Mouse (Mus musculus): ENCODE results near the gene Krt17.
"Not testable (repeated sequence)": the region's sequence is repeated elsewhere in the genome, so short reads cannot be mapped to it uniquely, and the experiment has no call there.

The Krt17 gene

DNA sequence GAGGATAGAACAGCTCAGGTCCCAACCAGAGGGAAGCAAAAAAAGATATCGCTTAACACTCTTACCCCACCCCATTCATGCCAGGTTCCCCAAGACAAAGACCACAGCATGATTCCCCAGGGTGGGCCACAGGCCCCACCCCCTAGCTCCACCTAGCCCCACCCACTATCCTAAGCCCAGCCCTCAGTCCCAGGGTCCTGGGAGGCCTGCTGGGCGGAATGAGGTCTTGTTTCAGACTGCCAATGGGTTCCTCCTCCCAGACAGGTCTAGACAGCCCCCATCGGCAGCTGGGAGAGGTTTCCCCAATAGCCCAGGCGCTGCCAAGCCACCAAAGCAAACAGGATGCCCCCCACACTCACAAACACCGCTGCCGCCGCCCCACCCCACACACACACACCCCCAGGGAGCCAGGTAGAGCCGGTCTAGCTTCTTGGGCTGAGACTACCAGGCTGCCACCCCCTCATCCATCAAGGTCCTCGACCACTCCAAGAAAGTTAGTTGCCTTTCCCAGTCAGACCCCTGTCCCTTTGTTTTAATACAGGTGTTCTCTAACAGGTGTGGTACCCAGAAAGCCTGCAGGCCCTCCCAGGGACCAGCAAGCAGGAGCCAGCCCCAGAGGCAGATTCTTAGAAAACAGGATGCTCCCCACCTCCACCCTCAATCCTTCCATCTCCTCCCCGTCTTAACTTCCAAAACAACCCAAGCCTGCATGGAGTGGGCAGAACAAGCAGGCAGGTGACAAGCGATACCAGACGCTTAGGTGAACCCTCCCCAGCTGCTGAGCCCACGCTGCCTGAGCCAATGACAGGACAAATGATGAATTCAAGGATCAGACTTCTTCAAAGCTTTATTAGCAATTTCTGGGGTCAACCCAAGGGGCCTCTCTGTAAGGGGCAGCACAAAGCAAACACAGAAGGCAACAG, 1.5 kb upstream of the Krt17 start:
- DNase-seq = no peak

DNA sequence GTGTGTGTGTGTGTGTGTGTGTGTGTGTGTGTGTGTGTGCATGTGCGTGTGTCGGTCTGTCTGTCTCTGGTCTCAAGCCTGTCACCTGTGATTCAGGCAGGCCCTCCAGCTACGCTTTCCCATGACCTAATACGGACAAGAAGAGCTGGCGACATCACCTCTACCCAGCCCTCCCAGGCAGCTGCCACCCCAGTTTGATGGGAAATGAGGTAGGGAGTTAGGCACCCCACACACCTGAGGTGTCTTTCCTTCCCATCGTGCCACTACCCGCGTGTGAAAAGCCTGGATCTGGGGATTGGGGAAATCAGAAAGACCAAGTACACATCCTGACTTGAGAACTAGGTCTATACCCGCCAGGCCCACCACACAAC, 391 bp upstream of the Krt17 start:
- no peak for DNase-seq

GRCm38 (mm10) chr11:100259079-100259478, 1.8 kb downstream of the Krt17 start:
- no peak for DNase-seq

GRCm38 (mm10) chr11:100257967-100258366, 2.9 kb downstream of the Krt17 start:
- no peak for DNase-seq

DNA sequence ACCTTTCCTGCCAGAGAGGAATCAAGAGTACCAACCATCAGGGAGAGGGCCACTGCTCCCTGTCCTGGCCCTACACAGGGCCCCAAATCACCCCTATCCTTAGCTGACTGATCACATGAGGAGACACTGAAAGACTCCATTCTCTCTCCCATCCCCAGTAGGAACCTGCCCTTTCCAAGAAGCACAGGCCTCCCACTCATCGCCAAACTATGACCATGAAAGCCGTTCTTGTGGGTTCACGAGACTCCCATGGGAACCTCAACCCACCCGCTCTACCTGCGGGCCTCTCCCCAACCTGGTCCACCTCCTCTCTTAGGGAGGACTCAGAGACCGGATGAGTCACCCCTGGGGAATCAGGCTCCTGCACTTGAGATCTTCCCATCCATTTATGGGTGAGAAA, 5.3 kb downstream of the Krt17 start:
- no peak for DNase-seq

- DNase-seq = no peak
Observed at GRCm38 (mm10) chr11:100254360-100255090, 6.3 kb downstream of the Krt17 start.

DNA sequence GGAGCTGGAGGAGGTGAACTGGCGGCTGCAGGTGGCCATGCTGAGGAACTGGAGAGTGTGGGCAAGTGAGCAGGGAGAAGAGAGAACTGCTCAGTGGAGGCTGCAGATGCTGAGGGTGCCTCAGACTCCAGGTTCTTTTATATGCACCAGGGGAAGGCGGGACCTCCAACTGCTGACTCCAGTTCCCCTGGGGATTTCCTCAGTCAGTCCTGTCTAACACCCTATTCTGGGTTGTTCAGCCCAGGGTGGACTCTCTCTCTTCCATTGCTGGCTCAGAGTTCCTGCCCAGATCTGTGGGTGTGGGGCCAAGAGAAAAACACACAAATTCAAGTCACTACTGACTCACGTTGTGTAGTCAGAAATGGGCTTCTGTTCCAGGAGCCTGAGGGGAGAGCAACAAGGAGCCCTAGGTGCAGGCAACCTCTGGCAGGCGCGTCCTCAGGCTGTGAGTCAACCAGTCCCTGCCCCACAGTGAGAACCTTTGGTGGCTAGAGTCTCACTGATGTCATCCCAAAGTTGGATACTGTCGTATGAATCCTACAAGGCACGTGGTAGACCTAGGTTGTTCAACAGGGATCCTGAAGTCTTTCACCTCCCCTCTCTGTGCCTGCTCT, 11.9 kb downstream of the Krt17 start, which contains the start of gene Krt16:
Gene Krt16 (minus strand): TSS at position 51 of the 614 bp plus-strand sequence.
- no peak for DNase-seq

DNA sequence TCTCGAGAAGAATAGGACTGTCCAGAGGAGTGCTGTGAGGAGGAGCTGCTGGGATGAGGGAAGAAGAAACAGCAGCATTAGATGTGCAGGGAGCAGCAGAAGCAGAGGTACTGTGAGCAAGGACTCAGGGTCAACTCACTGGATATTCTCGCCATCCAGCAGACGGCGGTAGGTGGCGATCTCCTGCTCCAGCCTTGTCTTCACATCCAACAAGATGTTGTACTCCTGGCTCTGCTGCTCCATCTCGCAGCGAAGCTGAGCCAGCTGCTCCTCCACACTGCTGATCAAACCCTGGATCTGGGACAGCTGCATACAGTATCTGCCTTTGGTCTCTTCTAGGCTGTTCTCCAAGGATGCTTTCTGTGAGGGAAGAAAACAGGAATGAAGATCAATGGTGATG, 14.4 kb downstream of the Krt17 start:
- not testable (repeated sequence) for DNase-seq

- DNase-seq = not testable (repeated sequence)
Observed at GRCm38 (mm10) chr11:100240272-100240671, 20.6 kb downstream of the Krt17 start.

DNA sequence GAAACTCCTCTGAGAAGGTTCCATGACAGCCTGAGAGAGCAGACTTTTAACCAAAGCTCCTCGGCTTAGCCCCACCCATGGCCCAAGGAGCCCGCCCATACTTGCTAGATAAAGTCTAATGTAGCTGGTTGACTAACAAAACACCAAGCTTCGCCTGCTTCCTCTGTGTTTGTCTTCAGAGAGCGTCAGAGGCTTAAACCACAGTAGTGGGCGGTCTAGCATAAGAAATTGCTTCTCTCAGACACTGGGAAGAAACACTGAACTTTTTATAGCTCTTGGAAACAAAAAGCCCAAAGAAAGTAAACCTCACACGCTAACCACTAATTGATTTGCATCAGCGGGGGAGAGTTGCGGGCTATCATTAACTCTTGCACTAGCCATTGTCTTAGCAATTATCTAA, 39.1 kb downstream of the Krt17 start:
- DNase-seq = no peak

GRCm38 (mm10) chr11:100219304-100219703, 41.5 kb downstream of the Krt17 start:
- no peak for DNase-seq

DNA sequence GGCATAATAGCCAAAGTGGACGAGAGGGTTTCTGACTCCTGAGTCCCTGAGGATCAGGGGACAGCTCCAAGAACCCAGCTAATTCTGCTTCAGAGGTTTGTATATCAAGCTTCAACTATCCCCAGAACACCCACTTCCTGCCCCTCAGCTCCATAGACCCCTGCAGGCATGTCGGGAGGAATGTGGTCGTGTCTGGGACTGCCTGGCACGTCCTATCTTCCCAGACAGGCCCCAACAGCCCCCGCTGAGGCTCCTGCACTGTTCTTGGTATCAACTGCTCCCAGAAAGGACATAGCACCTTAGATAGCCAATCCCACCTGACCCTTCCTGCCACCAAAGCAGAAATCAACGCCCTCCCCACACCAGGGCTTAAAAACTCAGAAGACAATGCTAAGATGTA, 52.3 kb downstream of the Krt17 start:
- DNase-seq = no peak

DNA sequence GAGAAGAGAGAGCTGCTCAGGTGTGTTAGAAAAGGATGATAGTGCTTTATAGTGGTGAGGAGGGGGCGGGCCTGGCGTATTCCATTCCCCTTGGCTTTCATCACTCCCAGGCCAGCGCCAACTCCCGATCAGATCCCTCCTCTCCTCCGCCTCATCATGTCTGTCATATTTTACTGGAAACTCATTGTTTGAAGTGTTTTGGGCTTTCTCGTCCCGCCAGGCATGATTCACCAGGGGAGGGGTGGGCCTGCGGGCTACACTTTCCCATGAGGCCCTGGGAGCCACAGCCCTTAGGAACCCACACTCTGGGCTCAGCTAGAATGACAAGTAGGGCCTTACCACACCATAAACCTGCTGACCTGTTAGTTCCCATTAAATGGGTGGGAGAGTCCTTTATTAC, 53.3 kb downstream of the Krt17 start, which contains the start of gene Krt14:
Gene Krt14 (minus strand): TSS at position 51 of the 400 bp plus-strand sequence.
- no peak for DNase-seq

Data from cerebellum, postnatal 10 days (tissue).